Mouse (Mus musculus) monocyte, adult 59 days (primary cell): ENCODE results near the gene Snrnp70. TPM values are rescaled to one million over a fixed set of nuclear protein-coding genes. Genes with fewer than 3 reads are reported as not detected.

Source experiments
- total RNA-seq, 2 experiments: library from RNA; stranded (reverse); gene quantifications; one replicate each; pipeline ENCODE4 v1.2.4; 2023

The Snrnp70 gene
- total RNA-seq: 100 to 1,000 TPM; 372 to 402 TPM

GRCm38 (mm10) chr7:45395578-45396336, at the start of gene Snrnp70:
TSS of gene Snrnp70 (minus strand) at chr7:45395742.

GRCm38 (mm10) chr7:45437521-45438276, 42.2 kb upstream of the Snrnp70 start, which contains the start of gene Ruvbl2:
TSS of gene Ruvbl2 (minus strand) at chr7:45438096.

GRCm38 (mm10) chr7:45434203-45435015, 38.9 kb upstream of the Snrnp70 start, which contains the start of gene Gys1:
TSS of gene Gys1 (plus strand) at chr7:45434844.

GRCm38 (mm10) chr7:45420615-45420919, 25.0 kb upstream of the Snrnp70 start, which contains the start of gene Lhb:
TSS of gene Lhb (plus strand) at chr7:45420820.

GRCm38 (mm10) chr7:45413113-45413863, 17.7 kb upstream of the Snrnp70 start, which contains the start of gene Ntf5:
TSS of gene Ntf5 (plus strand) at chr7:45413695.

GRCm38 (mm10) chr7:45405091-45406075, 9.8 kb upstream of the Snrnp70 start, which contains the start of gene Kcna7:
TSS of gene Kcna7 (plus strand) at chr7:45405653.

GRCm38 (mm10) chr7:45370475-45371311, 24.8 kb downstream of the Snrnp70 start, which contains the start of gene Lin7b:
TSS of gene Lin7b (minus strand) at chr7:45370583.

GRCm38 (mm10) chr7:45366652-45367019, 28.9 kb downstream of the Snrnp70 start, which contains the start of gene Ppfia3:
TSS of gene Ppfia3 (minus strand) at chr7:45367019.

GRCm38 (mm10) chr7:45335056-45335455, 60.5 kb downstream of the Snrnp70 start, which contains the start of gene Hrc:
TSS of gene Hrc (plus strand) at chr7:45335290.

GRCm38 (mm10) chr7:45333431-45333982, 62.0 kb downstream of the Snrnp70 start, which contains the start of gene Trpm4:
TSS of gene Trpm4 (minus strand) at chr7:45333780.

Other genes starting within 250 kb of the Snrnp70 start
- 10 to 100 TPM; 40.7 to 42.0 TPM for gene Pih1d1, start 241.4 kb downstream of the Snrnp70 start, total RNA-seq
- gene Aldh16a1, start 241.2 kb downstream of the Snrnp70 start, total RNA-seq: 100 to 1,000 TPM; 133 to 144 TPM
- gene Slc17a7, start 231.8 kb downstream of the Snrnp70 start, total RNA-seq: not detected
- gene Gfy, start 216.2 kb downstream of the Snrnp70 start, total RNA-seq: not detected
- gene Pth2, start 214.7 kb downstream of the Snrnp70 start, total RNA-seq: not detected
- gene Ccdc155, start 190.8 kb downstream of the Snrnp70 start, total RNA-seq: not detected
- gene Dkkl1, start 183.6 kb downstream of the Snrnp70 start, total RNA-seq: 1 to 10 TPM in 1 of 2 experiments, under 1 TPM in 1; 0.71 to 1.8 TPM
- gene Tead2, start 180.0 kb downstream of the Snrnp70 start, total RNA-seq: 1 to 10 TPM in 1 of 2 experiments, under 1 TPM in 1; 0.46 to 3.1 TPM
- 100 to 1,000 TPM; 153 to 162 TPM for gene Cd37, start 156.6 kb downstream of the Snrnp70 start, total RNA-seq
- not detected for gene Slc6a16, start 154.7 kb downstream of the Snrnp70 start, total RNA-seq
- under 1 TPM in 1 of 2 experiments, not detected in 1; 0.27 TPM for gene Slc6a21, start 118.2 kb downstream of the Snrnp70 start, total RNA-seq
- gene Trpm4, start 62.0 kb downstream of the Snrnp70 start, total RNA-seq: 10 to 100 TPM; 13.8 to 14.3 TPM
- gene Hrc, start 60.5 kb downstream of the Snrnp70 start, total RNA-seq: not detected
- under 1 TPM; 0.18 to 0.67 TPM for gene Ppfia3, start 28.7 kb downstream of the Snrnp70 start, total RNA-seq
- gene Lin7b, start 25.2 kb downstream of the Snrnp70 start, total RNA-seq: not detected
- gene Kcna7, start 9.9 kb upstream of the Snrnp70 start, total RNA-seq: not detected
- gene Ntf5, start 18.0 kb upstream of the Snrnp70 start, total RNA-seq: not detected
- gene Lhb, start 25.1 kb upstream of the Snrnp70 start, total RNA-seq: not detected
- 10 to 100 TPM in 1 of 2 experiments, 1 to 10 TPM in 1; 7.7 to 10.9 TPM for gene Gys1, start 39.1 kb upstream of the Snrnp70 start, total RNA-seq
- 10 to 100 TPM; 27.3 to 29.0 TPM for gene Ruvbl2, start 42.4 kb upstream of the Snrnp70 start, total RNA-seq
- gene Ftl1, start 64.1 kb upstream of the Snrnp70 start, total RNA-seq: 1,000 to 10,000 TPM; 2,883 to 3,990 TPM
- 100 to 1,000 TPM; 111 to 121 TPM for gene Bax, start 71.2 kb upstream of the Snrnp70 start, total RNA-seq
- gene Tulp2, start 86.1 kb upstream of the Snrnp70 start, total RNA-seq: not detected
- 1 to 10 TPM; 1.3 to 1.7 TPM for gene Gm45808, start 91.1 kb upstream of the Snrnp70 start, total RNA-seq
- gene Dhdh, start 93.1 kb upstream of the Snrnp70 start, total RNA-seq: 10 to 100 TPM; 10.4 to 11.5 TPM
- 100 to 1,000 TPM; 153 to 162 TPM for gene Nucb1, start 114.7 kb upstream of the Snrnp70 start, total RNA-seq
- 100 to 1,000 TPM; 820 to 877 TPM for gene Ppp1r15a, start 130.5 kb upstream of the Snrnp70 start, total RNA-seq
- under 1 TPM; 0.71 to 0.79 TPM for gene Plekha4, start 130.6 kb upstream of the Snrnp70 start, total RNA-seq
- gene Hsd17b14, start 159.2 kb upstream of the Snrnp70 start, total RNA-seq: under 1 TPM in 1 of 2 experiments, not detected in 1; 0.39 TPM
- 10 to 100 TPM; 64.9 to 67.0 TPM for gene Bcat2, start 174.4 kb upstream of the Snrnp70 start, total RNA-seq
- gene Fgf21, start 219.7 kb upstream of the Snrnp70 start, total RNA-seq: not detected
- gene Fut1, start 221.5 kb upstream of the Snrnp70 start, total RNA-seq: not detected
- gene Izumo1, start 226.1 kb upstream of the Snrnp70 start, total RNA-seq: under 1 TPM in 1 of 2 experiments, not detected in 1; 0.36 TPM
- gene Rasip1, start 231.7 kb upstream of the Snrnp70 start, total RNA-seq: under 1 TPM; 0.45 to 0.49 TPM
- gene Mamstr, start 244.2 kb upstream of the Snrnp70 start, total RNA-seq: not detected